Mouse (Mus musculus) liver, adult 2 months (tissue): ENCODE data around the gene Ganab. TPM values are rescaled to one million over a fixed set of nuclear protein-coding genes. Genes with fewer than 3 reads are reported as not detected.

Source experiments
- DNase-seq: peaks from one replicate; pipeline ENCODE4 v3.0.0-alpha.2; 2011; ENCODE audit warnings: low read depth, low spot score; ENCODE audit errors: extremely low read depth
- H3K27ac ChIP-seq: fragments of 200-500 bp; replicated peaks from 2 replicates; pipeline ENCODE4 v1.5.1; 2012; ENCODE audit warnings: low read depth, mild to moderate bottlenecking, control low read depth, inconsistent platforms, low read length; ENCODE audit not compliant: insufficient read depth
- H3K27me3 ChIP-seq: fragments of 200-500 bp; 2 replicates; pipeline ENCODE4 v1.6.1; 2012; ENCODE audit warnings: mild to moderate bottlenecking, moderate library complexity, low read length, inconsistent platforms; ENCODE audit not compliant: control insufficient read depth, insufficient read depth
- H3K36me3 ChIP-seq: fragments of 200-500 bp; 2 replicates; pipeline ENCODE4 v1.6.1; 2012; ENCODE audit warnings: low read length, inconsistent platforms; ENCODE audit not compliant: control insufficient read depth, insufficient read depth
- H3K4me1 ChIP-seq: fragments of 200-500 bp; 2 replicates; pipeline ENCODE4 v1.6.1; 2011; ENCODE audit warnings: low read length; ENCODE audit not compliant: control insufficient read depth, insufficient read depth
- H3K4me3 ChIP-seq: fragments of 200-500 bp; 2 replicates; pipeline ENCODE4 v1.5.1; 2011; ENCODE audit warnings: low read depth, mild to moderate bottlenecking, control low read depth, low read length, moderate library complexity; ENCODE audit not compliant: insufficient read depth
- H3K79me2 ChIP-seq: fragments of 200-500 bp; 2 replicates; pipeline ENCODE4 v1.6.1; 2012; ENCODE audit warnings: inconsistent platforms, mild to moderate bottlenecking, low read length, moderate library complexity; ENCODE audit not compliant: control insufficient read depth, insufficient read depth
- H3K9ac ChIP-seq: fragments of 200-500 bp; 2 replicates; pipeline ENCODE4 v1.6.1; 2012; ENCODE audit warnings: low read depth, mild to moderate bottlenecking, control low read depth, inconsistent platforms, low read length
- CTCF ChIP-seq: fragments of 200-500 bp; IDR thresholded peaks from 2 replicates; pipeline ENCODE4 v1.5.1; 2011; ENCODE audit warnings: low read depth, low read length, control low read depth
- POLR2A ChIP-seq: fragments of 200-500 bp; IDR thresholded peaks from 2 replicates; pipeline ENCODE4 v1.6.1; 2011; ENCODE audit warnings: low read length, control low read depth; ENCODE audit not compliant: insufficient read depth; ENCODE audit errors: extremely low read depth
- WGBS: fragments of 180-500 bp; shearing (Covaris S2); methylation state at CpG from one replicate; pipeline ENCODE4 v1.1.7; 2018; 5-methylcytosine and 5-hydroxymethylcytosine counted together
- polyA plus RNA-seq: library from polyadenylated mRNA; depleted of rRNA; stranded (reverse); fragments of >200 nt; gene quantifications from 2 replicates; pipeline ENCODE4 v1.2.3, GENCODE M21; 2012
- total RNA-seq: library from RNA; depleted of rRNA; stranded (reverse); fragments of >200 nt; gene quantifications from 2 replicates; pipeline ENCODE4 v1.2.3, GENCODE M21; 2014

The Ganab gene
- total and polyA plus RNA-seq, 2 experiments, result 111 to 140 TPM

DNA sequence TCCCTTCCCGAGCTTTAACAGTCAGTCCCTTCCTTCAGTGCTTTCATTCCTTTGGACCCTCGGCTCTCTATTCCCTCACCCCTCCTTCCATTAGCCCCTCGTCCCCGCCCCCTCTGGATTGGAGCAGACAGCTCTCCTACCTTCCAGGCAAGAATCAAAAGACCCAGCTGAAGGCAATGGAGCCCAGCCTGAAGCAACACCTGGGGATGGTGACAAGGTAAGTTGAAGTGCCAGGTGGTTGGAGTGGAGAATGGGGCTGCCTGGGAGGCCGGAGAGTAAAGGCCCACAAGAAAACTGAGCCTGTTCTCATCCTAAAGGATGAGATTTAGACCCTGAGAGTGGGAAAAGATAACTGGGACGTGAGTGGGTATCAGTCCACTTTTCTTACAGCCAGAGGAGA, 10.7 kb downstream of the Ganab start:
- no peak for TF ChIP-seq CTCF
- no peak for TF ChIP-seq POLR2A
- no peaks in the 10 kb centered on the region for H3K79me2 ChIP-seq
- no peaks in the 10 kb centered on the region for H3K4me1 ChIP-seq
- peaks cover 90% of the 10 kb centered on the region for H3K36me3 ChIP-seq
- no peaks in the 10 kb centered on the region for H3K27me3 ChIP-seq
- no peak overlapping the region for H3K4me3 ChIP-seq
- 92% methylated on average over 6 of the region's 6 CpGs for WGBS
- H3K27ac ChIP-seq, result no peak overlapping the region
- no peak overlapping the region for H3K9ac ChIP-seq
- DNase-seq, result no peak

GRCm38 (mm10) chr19:8911810-8912209, 13.9 kb downstream of the Ganab start:
- H3K27ac ChIP-seq, result no peak overlapping the region
- peaks cover 92% of the 10 kb centered on the region for H3K36me3 ChIP-seq
- no peaks in the 10 kb centered on the region for H3K27me3 ChIP-seq
- 95% methylated on average over 5 of the region's 5 CpGs for WGBS
- no peaks in the 10 kb centered on the region for H3K79me2 ChIP-seq
- no peaks in the 10 kb centered on the region for H3K4me1 ChIP-seq
- DNase-seq, result no peak
- no peak overlapping the region for H3K9ac ChIP-seq
- TF ChIP-seq POLR2A, result no peak
- no peak for TF ChIP-seq CTCF
- no peak overlapping the region for H3K4me3 ChIP-seq

DNA sequence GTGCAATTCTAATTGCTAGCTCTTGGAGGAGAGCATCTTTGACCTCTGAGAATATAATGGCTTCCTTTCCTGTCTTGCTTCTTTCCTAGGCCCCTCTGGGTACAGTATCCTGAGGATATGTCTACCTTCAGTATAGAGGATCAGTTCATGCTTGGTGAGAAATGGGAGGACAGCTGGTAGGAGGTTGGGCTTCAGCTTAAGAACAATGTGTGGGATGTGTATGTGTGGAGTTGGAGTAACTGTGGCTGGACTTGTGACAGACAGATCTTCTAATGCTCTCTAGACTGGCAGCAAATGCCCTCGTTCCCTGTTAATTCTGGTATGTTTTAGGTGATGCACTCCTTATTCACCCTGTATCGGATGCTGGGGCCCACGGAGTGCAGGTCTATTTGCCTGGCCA, 16.3 kb downstream of the Ganab start:
- no peak for DNase-seq
- H3K4me3 ChIP-seq, result no peak overlapping the region
- H3K4me1 ChIP-seq, result no peaks in the 10 kb centered on the region
- H3K27me3 ChIP-seq, result no peaks in the 10 kb centered on the region
- H3K79me2 ChIP-seq, result no peaks in the 10 kb centered on the region
- H3K9ac ChIP-seq, result no peak overlapping the region
- WGBS, result 95% methylated on average over 3 of the region's 3 CpGs
- H3K27ac ChIP-seq, result no peak overlapping the region
- peaks cover 74% of the 10 kb centered on the region for H3K36me3 ChIP-seq
- no peak for TF ChIP-seq CTCF

- Histone ChIP-seq H3K27me3 (no peaks in the 10 kb centered on the region), H3K4me3 (no peak overlapping the region), H3K79me2 (peaks cover 4% of the 10 kb centered on the region; the same call in 1 of the 2 replicates), H3K4me1 (peaks cover 4% of the 10 kb centered on the region; the same call in 1 of the 2 replicates), H3K27ac (no peak overlapping the region), H3K36me3 (peaks cover 28% of the 10 kb centered on the region), H3K9ac (no peak overlapping the region)
- no peak for DNase-seq
- TF ChIP-seq POLR2A (no peak), CTCF (no peak)
- 91% methylated on average over 3 of the region's 3 CpGs for WGBS
Measured at GRCm38 (mm10) chr19:8919000-8919399, 21.1 kb downstream of the Ganab start.

DNA sequence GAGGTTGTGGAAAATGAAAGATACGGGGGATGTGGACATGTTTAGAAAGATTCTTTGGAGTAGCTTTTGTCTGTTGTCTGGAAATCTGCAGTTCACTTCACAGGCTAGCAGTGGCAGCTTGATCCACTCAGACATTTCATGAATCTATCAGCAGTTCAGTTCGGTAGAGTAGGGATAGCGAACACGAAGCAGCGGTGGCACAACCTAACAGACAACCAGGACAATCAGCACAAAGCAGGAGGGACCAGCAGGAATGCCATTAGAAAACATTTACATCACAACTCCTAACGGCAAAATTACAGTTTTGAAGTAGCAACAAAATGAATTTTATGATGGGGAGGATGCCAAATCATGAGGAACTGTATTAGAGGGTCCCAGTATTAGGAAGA, 21.8 kb downstream of the Ganab start:
- Histone ChIP-seq H3K27ac (0 out of 2 replicates have a peak overlapping the region, but pooled peaks have one; percentile 66), H3K79me2 (peaks cover 4% of the 10 kb centered on the region; the same call in 1 of the 2 replicates), H3K9ac (no peak overlapping the region), H3K36me3 (peaks cover 23% of the 10 kb centered on the region), H3K4me1 (peaks cover 4% of the 10 kb centered on the region; the same call in 1 of the 2 replicates), H3K27me3 (no peaks in the 10 kb centered on the region), H3K4me3 (no peak overlapping the region)
- no peak for TF ChIP-seq POLR2A
- no peak for TF ChIP-seq CTCF
- no peak for DNase-seq
- 79% methylated on average over 6 of the region's 6 CpGs for WGBS

DNA sequence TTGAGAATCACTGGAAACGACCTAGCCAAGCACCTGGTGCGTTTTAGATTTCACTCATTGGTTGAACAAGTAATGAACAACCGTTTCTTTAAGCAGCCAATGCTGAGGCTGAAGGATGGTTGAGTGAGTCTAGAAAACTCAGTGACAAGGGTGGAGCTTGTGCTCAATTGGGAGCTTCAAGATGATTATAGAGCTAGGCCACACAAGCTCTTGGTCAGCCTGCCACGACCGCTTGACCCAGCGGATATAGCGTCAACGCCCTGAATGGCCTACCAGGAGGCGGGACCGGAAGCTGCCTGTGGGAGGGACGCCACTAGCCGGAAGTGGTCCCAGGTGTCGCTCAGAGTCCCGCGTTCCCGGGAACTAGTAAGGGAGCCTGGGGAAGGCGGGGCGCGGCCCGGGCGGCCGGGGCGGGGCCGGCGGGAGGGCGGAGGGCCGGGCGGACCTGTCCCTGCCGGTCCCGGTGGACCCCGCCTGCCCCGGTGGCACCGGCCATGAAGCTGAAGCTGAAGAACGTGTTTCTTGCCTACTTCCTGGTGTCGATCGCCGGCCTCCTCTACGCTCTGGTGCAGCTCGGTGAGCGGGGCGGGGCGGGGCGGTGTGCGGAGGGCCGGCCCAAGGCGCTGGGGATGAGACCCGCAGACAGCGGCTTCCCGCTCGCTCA, 22.3 kb downstream of the Ganab start, which contains the start of gene B3gat3:
B3gat3 (plus strand) TSS at position 302 of the 664 bp plus-strand sequence.
- peaks cover 4% of the 10 kb centered on the region; the same call in 1 of the 2 replicates for H3K79me2 ChIP-seq

More for the DNA sequence above, 22.3 kb downstream of the Ganab start, which contains the start of gene B3gat3:
- Histone ChIP-seq H3K9ac (peak within 1 kb of the TSS; percentile 87), H3K4me1 (peaks cover 4% of the 10 kb centered on the region; the same call in 1 of the 2 replicates), H3K4me3 (peak within 1 kb of the TSS; percentile 87), H3K27me3 (no peaks in the 10 kb centered on the region), H3K36me3 (peaks cover 18% of the 10 kb centered on the region), H3K27ac (peak within 1 kb of the TSS; percentile 81)
- DNase-seq, result peak; percentile 90
- TF ChIP-seq CTCF (no peak), POLR2A (peak; percentile 82)
- WGBS, result 3% methylated on average over 50 of the region's 50 CpGs
